Mouse (Mus musculus) neural tube, embryonic 11.5 days (tissue): ENCODE results near the gene Mrpl9. TPM values are rescaled to one million over a fixed set of nuclear protein-coding genes. Genes with fewer than 3 reads are reported as not detected.

Experiments
- ATAC-seq: fragments of 200-750 bp; cut with Nextera tagmentation; 2 replicates; pipeline ENCODE4 v1.8.0; 2017; ENCODE audit warnings: moderate number of reproducible peaks, mild to moderate bottlenecking, moderate TSS enrichment, moderate library complexity; ENCODE audit not compliant: insufficient read depth, low FRiP score, low TSS enrichment
- DNase-seq: peaks from one replicate; pipeline ENCODE4 v3.0.0-alpha.2; 2015; ENCODE audit warnings: low spot score
- H3K27ac ChIP-seq: fragments of 300-500 bp; sonication (generic); 2 replicates; pipeline ENCODE4 v1.5.1; 2014; ENCODE audit warnings: low read depth, mild to moderate bottlenecking, low read length
- H3K27me3 ChIP-seq: fragments of 300-500 bp; sonication (generic); 2 replicates; pipeline ENCODE4 v1.6.1; 2014; ENCODE audit warnings: mild to moderate bottlenecking, low read length, mixed read lengths; ENCODE audit not compliant: control insufficient read depth, insufficient read depth
- H3K36me3 ChIP-seq: fragments of 300-500 bp; sonication (generic); 2 replicates; pipeline ENCODE4 v1.6.1; 2014; ENCODE audit warnings: mild to moderate bottlenecking, low read length, moderate library complexity, mixed read lengths; ENCODE audit not compliant: control insufficient read depth, insufficient read depth
- H3K4me1 ChIP-seq: fragments of 300-500 bp; sonication (generic); 2 replicates; pipeline ENCODE4 v1.6.1; 2014; ENCODE audit warnings: low read length, mixed read lengths; ENCODE audit not compliant: control insufficient read depth, insufficient read depth
- H3K4me2 ChIP-seq: fragments of 300-500 bp; sonication (generic); 2 replicates; pipeline ENCODE4 v1.6.1; 2014; ENCODE audit warnings: low read depth, mild to moderate bottlenecking, moderate library complexity
- H3K4me3 ChIP-seq: fragments of 300-500 bp; sonication (generic); 2 replicates; pipeline ENCODE4 v1.5.1; 2014; ENCODE audit warnings: low read depth, low read length
- H3K9ac ChIP-seq: fragments of 300-500 bp; sonication (generic); 2 replicates; pipeline ENCODE4 v1.6.1; 2014; ENCODE audit warnings: mild to moderate bottlenecking, low read length
- H3K9me3 ChIP-seq: fragments of 300-500 bp; sonication (generic); 2 replicates; pipeline ENCODE4 v1.6.1; 2016; ENCODE audit warnings: low read length; ENCODE audit not compliant: control insufficient read depth
- WGBS: fragments of 180-500 bp; shearing (Covaris S2); extraction: QIAGEN DNeasy Blood & Tissue Kit; methylation state at CpG from one replicate; pipeline ENCODE4 v1.1.7; 2014; 5-methylcytosine and 5-hydroxymethylcytosine counted together
- polyA plus RNA-seq: library from polyadenylated mRNA; unstranded; fragments of >200 nt; fragmentation: Nextera tagmentation; extraction: Ambion mirVana; gene quantifications from 2 replicates; pipeline ENCODE4 v1.2.1, GENCODE M21; 2014

Gene Mrpl9
- polyA plus RNA-seq, 1 experiment from 2014 or later: 64.7 TPM

- WGBS: 76% methylated on average over 4 of the region's 4 CpGs
- Histone ChIP-seq H3K36me3 (no peaks in the 10 kb centered on the region), H3K27ac (no peak overlapping the region), H3K4me2 (no peak overlapping the region), H3K9ac (no peak overlapping the region), H3K9me3 (no peaks in the 10 kb centered on the region), H3K4me1 (peaks cover 4% of the 10 kb centered on the region; the same call in 1 of the 2 replicates), H3K4me3 (no peak overlapping the region), H3K27me3 (no peaks in the 10 kb centered on the region)
- no peak for DNase-seq
- ATAC-seq: no peak
Measured at GRCm38 (mm10) chr3:94405561-94405960, 37.6 kb upstream of the Mrpl9 start.

GRCm38 (mm10) chr3:94412530-94412929, 30.6 kb upstream of the Mrpl9 start:
- peak; percentile 53 for ATAC-seq
- Histone ChIP-seq H3K36me3 (no peaks in the 10 kb centered on the region), H3K27me3 (no peaks in the 10 kb centered on the region), H3K4me1 (peaks cover 7% of the 10 kb centered on the region; the same call in 1 of the 2 replicates), H3K9ac (peak overlapping the region; percentile 54), H3K27ac (peak overlapping the region; percentile 34; the same call in 1 of the 2 replicates), H3K4me3 (peak overlapping the region; percentile 52), H3K4me2 (peak overlapping the region; percentile 85), H3K9me3 (no peaks in the 10 kb centered on the region)
- no peak for DNase-seq
- WGBS: 12% methylated on average over 25 of the region's 25 CpGs

DNA sequence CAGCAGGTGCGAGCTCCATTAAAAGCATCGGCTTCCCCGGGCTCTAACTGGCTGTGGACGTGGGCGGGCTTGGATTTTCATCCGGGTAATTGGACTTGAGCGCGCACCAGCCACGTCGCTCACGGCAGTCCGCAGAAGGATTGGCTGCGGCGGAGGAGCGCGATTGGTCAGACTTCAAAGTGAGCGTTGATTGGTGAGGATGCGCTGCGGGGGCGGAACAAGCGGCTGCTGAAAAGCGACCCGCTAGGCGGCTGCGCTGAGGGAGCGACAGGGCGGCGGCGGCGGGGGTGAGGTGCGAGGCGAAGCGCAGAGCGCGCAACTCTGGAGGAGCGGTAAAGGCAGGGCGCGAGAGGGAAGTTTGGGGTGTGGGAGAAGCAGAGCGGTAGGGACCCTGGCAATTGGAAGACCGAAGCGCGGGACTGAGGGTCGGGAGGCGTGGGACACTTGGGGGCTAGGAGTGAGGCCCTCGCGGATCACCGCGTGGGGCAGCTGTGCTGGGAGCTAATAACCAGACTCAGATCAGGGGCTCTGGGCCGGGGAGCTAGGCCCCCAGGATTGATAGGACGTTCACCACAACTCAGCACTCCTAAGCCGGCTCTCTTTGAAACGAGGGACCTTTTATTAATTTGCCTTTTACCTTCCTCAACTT, 30.0 kb upstream of the Mrpl9 start, which contains the start of gene Tdrkh:
TSS of gene Tdrkh (plus strand) at position 243 of the 649 bp plus-strand sequence.
- Histone ChIP-seq H3K4me1 (peaks cover 7% of the 10 kb centered on the region; the same call in 1 of the 2 replicates), H3K9ac (peak within 1 kb of the TSS; percentile 54), H3K4me2 (peak within 1 kb of the TSS; percentile 85), H3K36me3 (no peaks in the 10 kb centered on the region), H3K27me3 (no peaks in the 10 kb centered on the region), H3K27ac (peak within 1 kb of the TSS; percentile 34; the same call in 1 of the 2 replicates), H3K4me3 (peak within 1 kb of the TSS; percentile 52), H3K9me3 (no peaks in the 10 kb centered on the region)
- ATAC-seq (peak; percentile 99), DNase-seq (peak; percentile 96)
- 8% methylated on average over 52 of the region's 52 CpGs for WGBS

- Histone ChIP-seq H3K9ac (no peak overlapping the region), H3K27ac (no peak overlapping the region), H3K36me3 (no peaks in the 10 kb centered on the region), H3K4me3 (no peak overlapping the region), H3K9me3 (no peaks in the 10 kb centered on the region), H3K4me2 (no peak overlapping the region), H3K27me3 (no peaks in the 10 kb centered on the region), H3K4me1 (no peaks in the 10 kb centered on the region)
- ATAC-seq (no peak), DNase-seq (no peak)
- WGBS: 84% methylated on average over 2 of the region's 2 CpGs
Measured at GRCm38 (mm10) chr3:94430980-94431379, 12.1 kb upstream of the Mrpl9 start.

DNA sequence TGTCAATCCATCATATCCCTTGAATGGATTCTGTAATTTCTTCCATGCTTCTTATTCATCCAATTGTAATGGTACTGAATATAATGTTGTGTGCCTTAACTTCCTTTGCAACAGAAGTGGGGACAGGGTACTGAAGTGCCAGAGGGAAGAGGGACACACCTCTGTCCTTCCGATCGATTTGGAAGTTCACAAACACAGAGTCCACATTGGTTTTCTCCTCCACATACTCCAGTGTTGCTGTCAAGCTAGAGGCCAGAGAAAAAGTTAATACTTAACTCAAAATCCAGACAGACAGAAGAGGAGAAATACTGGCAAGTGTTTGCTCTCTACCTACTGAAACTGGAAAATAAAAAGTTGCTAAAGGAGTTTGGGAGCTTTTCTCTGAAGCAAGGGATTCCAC, 8.8 kb upstream of the Mrpl9 start:
- Histone ChIP-seq H3K4me2 (no peak overlapping the region), H3K4me3 (no peak overlapping the region), H3K9ac (no peak overlapping the region), H3K27ac (no peak overlapping the region), H3K27me3 (no peaks in the 10 kb centered on the region), H3K4me1 (no peaks in the 10 kb centered on the region), H3K9me3 (no peaks in the 10 kb centered on the region), H3K36me3 (no peaks in the 10 kb centered on the region)
- DNase-seq: no peak
- no peak for ATAC-seq
- WGBS: 96% methylated on average over 2 of the region's 2 CpGs

- WGBS: 86% methylated on average over 9 of the region's 9 CpGs
- Histone ChIP-seq H3K4me1 (no peaks in the 10 kb centered on the region), H3K9ac (no peak overlapping the region), H3K27me3 (no peaks in the 10 kb centered on the region), H3K4me3 (no peak overlapping the region), H3K36me3 (no peaks in the 10 kb centered on the region), H3K27ac (no peak overlapping the region), H3K9me3 (no peaks in the 10 kb centered on the region), H3K4me2 (no peak overlapping the region)
- ATAC-seq (no peak), DNase-seq (no peak)
Measured at GRCm38 (mm10) chr3:94436420-94436819, 6.7 kb upstream of the Mrpl9 start.

GRCm38 (mm10) chr3:94441182-94441581, 1.9 kb upstream of the Mrpl9 start:
- no peak overlapping the region for H3K27ac ChIP-seq
- H3K9ac ChIP-seq: no peak overlapping the region
- H3K4me2 ChIP-seq: no peak overlapping the region
- 0 out of 2 replicates have a peak, but pooled peaks cover 3% of the 10 kb centered on the region for H3K4me1 ChIP-seq
- 0 out of 2 replicates have a peak, but pooled peaks cover 4% of the 10 kb centered on the region for H3K36me3 ChIP-seq
- no peaks in the 10 kb centered on the region for H3K9me3 ChIP-seq
- ATAC-seq (no peak), DNase-seq (no peak)
- H3K27me3 ChIP-seq: no peaks in the 10 kb centered on the region
- H3K4me3 ChIP-seq: no peak overlapping the region
- whole genome bisulfite sequencing: 41% methylated on average over 3 of the region's 3 CpGs

GRCm38 (mm10) chr3:94443597-94443964, 463 bp downstream of the Mrpl9 start, which contains the start of gene Oaz3:
TSS of gene Oaz3 (minus strand) at chr3:94443915.
- DNase-seq: no peak
- peaks cover 14% of the 10 kb centered on the region; the same call in 1 of the 2 replicates for H3K36me3 ChIP-seq
- no peaks in the 10 kb centered on the region for H3K9me3 ChIP-seq
- peak within 1 kb of the TSS; percentile 87 for H3K9ac ChIP-seq
- H3K27ac ChIP-seq: 0 out of 2 replicates have a peak within 1 kb of the TSS, but pooled peaks have one; percentile 29
- peak within 1 kb of the TSS; percentile 92 for H3K4me3 ChIP-seq
- 0 out of 2 replicates have a peak, but pooled peaks cover 3% of the 10 kb centered on the region for H3K4me1 ChIP-seq
- peak within 1 kb of the TSS; percentile 82 for H3K4me2 ChIP-seq
- ATAC-seq: no peak
- H3K27me3 ChIP-seq: no peaks in the 10 kb centered on the region
- WGBS: 1% methylated on average over 24 of the region's 24 CpGs

DNA sequence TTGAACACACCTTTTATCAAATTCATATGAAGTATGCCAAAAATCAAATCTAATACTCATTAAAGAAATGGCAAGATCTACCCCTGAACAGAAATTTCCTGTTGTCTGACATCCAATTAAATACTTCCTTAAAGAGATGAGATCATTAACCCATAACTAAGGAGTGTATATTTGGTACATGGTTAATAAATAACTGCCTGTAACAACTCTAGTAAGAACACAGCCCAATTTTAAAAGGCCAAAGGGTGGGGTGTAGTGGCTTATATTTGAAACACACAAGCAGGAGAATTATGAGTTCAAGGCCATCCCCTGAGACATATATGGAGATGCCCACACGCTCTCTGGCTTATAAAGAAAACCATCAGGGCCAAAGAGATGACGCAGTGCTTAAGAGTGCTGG, 6.3 kb downstream of the Mrpl9 start:
- Histone ChIP-seq H3K27ac (no peak overlapping the region), H3K27me3 (no peaks in the 10 kb centered on the region), H3K9ac (no peak overlapping the region), H3K4me3 (no peak overlapping the region), H3K36me3 (peaks cover 14% of the 10 kb centered on the region; the same call in 1 of the 2 replicates), H3K4me1 (no peaks in the 10 kb centered on the region), H3K9me3 (no peaks in the 10 kb centered on the region), H3K4me2 (no peak overlapping the region)
- DNase-seq (no peak), ATAC-seq (no peak)
- 88% methylated on average over 2 of the region's 2 CpGs for WGBS
